Mouse (Mus musculus): ENCODE measurements around the gene Lrrk1.

- TF ChIP-seq EP300 (IDR thresholded peaks at IDR 0.05; ENCODE audit: insufficient read depth, low read depth, low read length): no peak
- TF ChIP-seq CTCF (IDR thresholded peaks at IDR 0.05): no peak
- TF ChIP-seq POLR2A (IDR thresholded peaks at IDR 0.05; ENCODE audit: insufficient read depth, low read depth, low read length): no peak
These were observed 33.8 kb upstream of the Lrrk1 start for GRCm38 (mm10) chr7:66421903-66422302.
